Mouse (Mus musculus) lung, postnatal 4 days (tissue): ENCODE results near the gene Cstb.

ENCODE experiments used
- DNase-seq, 2 experiments: peaks; one replicate each; pipeline ENCODE4 v3.0.0; 2021

Cstb gene

DNA sequence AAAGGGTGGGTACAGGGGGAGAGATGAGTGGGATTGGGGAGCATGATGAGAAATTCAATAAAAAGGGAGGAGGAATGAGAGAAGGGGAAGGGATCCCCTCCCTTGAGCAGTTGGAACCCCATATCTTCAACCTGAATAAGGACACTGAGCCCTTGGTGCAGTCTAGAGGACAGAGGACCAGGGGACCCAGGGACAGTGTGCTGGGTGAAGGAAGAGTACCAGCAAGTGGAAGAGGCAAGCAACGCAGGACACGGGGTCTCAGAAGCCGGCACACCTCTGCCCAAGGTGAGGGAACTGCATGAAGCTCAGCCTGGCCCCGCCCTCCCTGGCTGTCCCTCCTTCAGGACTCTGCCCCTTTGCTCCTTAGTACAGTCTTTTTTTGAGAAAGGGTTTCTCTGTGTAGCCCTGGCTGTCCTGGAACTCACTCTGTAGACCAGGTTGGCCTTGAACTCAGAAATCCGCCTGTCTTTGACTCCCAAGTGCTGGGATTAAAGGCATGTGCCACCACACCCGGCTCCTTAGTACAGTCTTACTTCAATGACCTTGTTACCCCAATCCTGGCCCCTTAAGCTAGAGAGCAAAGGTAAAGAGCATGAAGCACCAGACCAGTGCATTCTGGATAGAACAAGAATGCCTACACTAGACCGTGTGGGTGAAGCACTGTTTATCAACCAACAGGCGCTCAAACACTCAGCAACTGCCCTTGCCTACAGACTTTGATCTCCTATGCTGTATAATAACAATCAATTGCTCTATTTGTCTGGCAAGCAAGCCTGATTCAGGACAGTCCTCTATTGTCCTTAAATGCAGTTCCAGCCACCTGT lies 37.7 kb downstream of the Cstb start:
- no peak for DNase-seq

DNA sequence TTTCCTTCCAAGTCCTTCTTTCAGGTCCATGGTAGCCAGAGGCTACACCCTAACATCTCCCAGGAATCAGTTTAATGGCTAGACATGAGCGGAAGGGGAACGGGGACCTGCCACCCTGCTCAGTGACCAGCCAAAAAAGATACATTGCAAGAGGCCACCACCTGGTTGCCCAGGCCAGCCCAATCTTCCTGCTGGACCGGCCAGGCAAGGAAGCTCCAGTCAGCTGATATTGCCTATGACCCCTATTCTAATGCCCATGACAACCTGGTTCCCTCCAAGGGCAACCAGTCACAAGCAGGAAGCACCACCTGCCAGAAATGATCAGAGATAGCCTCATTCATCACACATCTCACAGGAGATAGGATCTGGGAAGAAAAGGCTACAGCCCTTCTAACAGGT lies 38.3 kb downstream of the Cstb start:
- DNase-seq = no peak

DNA sequence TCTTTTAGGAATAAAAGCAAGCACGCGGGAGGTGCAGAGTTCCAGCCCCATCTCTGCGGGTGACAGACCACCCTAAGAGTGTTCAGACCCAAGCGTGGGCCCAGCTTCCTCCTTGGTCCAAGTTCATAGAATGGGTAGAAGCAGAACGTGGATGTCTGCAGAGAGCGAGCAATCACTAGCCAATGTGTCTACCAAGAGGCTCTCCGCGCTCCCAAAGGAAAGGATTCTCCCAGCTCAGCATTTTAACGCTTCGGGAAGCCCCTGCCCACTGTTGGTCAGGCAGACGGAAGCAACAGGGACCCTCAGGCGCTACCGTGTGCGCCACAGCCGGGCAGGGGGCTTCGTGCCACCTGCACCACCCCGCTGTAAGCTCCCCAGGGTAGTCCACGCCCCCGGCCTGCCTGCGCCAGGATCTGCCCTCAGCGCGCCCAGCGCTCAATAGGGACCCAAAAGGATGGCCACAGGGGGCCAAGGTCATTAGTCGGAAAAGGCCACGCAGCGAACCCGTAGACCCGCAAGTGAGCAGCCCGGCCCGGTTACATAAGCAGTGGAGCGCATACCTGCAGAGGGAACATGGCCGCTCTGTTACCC lies 38.8 kb downstream of the Cstb start:
- DNase-seq = no peak

DNA sequence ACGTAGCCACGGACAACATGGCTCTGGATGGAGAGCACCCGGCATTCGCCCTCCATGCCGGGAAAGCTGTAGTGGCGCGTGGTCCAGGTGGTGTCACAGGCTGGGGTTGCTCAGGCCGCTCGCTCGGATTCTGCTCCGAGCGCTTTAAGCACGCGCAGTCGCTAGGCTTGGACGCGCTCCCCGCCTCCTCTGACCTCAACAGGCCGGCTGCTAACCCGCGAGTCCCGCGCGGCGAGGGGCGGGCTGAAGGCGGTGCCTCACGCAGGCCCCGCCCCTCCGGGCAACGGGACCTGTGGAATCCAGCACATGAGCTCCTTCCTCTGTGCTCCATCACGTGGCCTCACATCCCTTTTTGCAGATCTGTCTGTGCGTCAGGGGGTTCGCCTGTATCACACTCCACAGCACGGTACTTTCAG lies 39.3 kb downstream of the Cstb start, which contains the start of gene Pdxk:
Gene Pdxk, minus strand, starts transcription at position 184 of the 416 bp plus-strand sequence.
- DNase-seq = peak; percentile 94 to 97

DNA sequence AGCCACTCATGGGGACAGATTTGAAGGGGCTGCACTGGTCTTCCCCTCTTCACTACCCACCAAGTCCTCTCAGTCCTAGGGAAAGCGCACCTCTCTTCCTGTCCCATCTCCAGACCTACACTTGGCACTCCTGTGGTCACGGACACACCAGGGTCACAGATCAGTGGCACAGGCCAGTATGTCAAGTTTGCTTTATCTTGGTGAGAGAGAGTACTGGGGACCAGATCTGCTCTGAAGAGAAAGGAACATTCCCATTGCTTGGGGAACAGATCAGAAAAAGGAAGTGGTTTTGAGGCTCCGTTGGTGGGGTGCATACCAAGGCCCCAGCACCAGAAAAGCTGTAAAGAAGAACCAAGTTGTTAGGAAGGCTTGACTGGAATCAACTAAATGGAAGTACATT lies 40.0 kb downstream of the Cstb start:
- DNase-seq = no peak

DNA sequence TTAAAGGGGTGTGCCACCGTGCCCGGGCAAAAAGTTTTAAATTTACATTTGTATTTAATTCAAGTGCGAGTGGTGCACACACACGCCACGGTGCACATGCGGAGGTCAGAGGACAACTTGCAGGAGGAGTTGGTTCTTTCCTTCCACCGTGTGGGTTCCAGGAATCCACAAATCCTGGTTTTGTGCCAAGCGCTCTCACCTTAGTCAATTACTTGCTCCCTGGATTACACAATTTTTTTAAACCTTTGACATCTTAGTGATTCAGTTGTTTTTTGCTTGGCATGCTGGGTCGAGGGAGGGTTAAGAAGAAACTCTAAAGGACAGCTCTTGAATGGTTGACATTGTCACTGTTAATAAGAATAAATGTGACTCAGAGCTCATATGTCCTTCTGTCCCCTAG lies 41.2 kb downstream of the Cstb start:
- no peak for DNase-seq

DNA sequence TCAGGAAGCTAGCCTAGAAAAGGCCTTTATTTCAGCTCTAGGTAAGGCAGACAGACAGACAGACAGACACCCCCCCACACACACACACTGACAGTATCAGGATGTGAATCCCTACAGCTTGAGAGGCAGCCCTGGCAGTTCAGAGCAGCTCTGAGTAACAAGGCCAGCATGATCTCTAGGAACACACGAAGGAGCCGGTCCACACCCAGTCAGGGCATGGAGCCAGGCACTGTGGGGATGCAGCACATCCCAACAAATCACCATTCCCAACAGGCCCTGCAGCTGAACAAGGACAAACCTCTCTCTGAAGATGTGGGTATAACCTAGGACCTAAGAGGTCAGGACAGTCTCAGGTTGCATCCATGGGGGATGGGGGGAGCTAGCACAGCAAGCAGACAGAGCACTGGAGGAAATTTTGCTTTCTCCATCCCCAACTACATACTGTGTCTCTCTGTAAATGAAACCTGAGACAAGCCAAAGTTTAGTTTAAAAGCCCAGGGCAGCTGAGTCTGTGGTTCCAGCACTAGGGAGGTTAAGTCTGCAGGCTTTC lies 42.4 kb downstream of the Cstb start:
- no peak for DNase-seq

DNA sequence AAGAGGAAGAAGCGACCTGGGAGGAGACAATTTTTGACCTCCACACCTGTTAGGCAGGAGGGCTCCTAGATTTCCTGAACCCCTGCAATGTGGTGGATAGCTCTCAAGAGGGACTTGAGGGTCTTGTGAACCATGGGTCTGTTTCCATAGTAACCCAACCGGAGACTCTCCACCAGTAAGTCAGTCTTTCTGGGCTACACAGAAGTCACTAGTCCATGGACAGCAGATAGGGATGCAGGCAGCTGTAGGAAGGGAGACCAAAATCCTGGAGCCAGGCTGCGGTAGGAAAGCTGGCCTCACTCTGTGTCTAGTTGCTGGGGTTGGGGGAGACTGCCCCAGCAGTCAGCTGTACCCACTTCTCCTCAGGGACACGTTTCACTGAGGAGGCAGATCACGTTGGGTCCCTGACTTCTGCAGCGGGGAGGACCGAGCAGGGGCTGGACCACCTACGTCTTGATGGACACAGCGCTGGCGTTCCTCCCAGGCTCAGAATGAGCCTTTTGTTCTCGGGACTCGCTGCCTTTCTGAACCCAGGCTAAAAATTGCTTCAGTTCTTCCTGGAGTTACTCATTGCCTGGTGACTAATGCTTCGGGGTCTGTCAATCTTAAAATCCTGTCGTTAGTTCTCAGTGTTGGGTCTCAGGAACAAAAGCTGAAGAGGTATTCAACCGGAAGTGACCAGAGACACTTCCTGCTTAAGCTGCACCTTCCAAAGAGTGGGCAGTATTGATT lies 45.3 kb downstream of the Cstb start:
- no peak for DNase-seq

DNA sequence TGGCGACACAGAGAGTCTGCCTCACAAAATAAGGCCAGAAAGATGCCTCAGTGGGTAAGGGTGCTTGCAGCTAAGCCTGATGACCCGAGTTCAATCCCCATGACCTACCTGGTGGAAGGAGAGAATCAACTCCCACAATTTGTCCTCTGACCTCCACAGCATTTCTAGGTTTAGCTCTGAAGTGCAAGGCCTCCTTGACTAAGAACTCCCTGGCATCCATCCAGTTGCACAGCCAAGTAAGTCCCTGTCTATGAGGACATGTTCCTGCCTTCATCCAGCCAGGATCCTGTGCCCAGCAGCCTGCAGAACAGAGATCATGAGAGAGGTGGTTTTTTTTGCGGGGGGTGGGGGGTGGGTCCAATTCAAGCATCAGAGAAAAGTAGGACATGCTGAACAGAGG lies 46.6 kb downstream of the Cstb start:
- no peak for DNase-seq

DNA sequence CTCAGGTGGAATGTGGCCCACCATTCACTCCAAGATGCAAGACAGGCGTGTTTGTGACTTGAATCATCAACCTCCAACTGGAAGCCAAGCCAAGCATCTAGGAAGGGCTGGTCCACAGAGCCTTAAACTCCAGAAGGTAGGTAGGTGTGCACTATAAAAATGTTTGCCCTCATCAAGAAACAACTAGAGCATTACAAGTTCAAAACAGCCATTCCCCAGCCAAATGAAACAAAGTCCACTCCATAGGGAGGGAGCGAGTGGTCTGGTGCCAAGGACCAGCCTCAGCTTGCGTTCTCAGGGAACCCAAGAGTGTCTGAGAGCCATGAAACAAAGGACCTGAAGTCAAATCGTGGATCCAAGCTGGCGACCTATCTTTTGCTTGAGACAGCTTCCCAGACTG lies 48.0 kb downstream of the Cstb start:
- no peak for DNase-seq

DNA sequence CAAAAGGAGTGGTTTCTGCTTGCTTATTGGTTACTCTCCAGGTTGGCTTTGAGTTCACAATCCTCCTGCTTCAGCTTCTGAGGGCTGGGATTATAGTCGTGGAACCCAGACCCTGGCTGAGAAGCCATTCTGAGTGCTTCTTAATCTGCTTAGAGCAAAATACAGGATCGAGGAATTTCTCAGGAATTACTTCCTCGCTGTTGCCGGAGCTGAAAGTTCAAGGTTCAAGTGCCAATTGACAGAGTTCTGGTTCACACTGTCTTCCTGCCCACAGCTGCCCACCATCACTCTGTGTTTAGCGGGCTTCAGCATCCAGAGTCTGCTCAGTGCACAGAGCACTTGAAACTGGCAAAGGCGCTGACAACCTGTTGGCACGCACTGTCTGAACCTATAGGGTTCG lies 49.3 kb downstream of the Cstb start:
- DNase-seq = no peak

DNA sequence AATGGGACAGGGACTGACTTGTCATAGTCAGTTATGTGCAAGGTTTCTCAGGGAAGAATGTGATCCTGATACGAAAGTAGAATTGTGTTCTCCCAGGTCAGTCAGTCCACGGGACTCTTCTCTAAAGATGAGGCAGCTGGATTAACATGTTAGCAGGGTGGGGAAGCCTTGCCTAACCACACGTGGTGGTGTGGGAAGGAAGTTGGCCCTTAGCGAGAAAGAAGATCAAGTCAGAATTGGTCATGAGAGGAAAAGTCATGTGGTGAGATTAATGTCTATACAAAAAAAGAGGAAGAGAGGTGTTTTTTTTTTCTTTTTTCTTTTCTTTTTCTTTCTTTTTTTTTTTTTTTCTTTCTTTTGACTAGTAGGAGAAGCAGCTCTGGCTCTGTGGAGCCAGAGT lies 51.4 kb downstream of the Cstb start:
- DNase-seq = no peak
